Mouse (Mus musculus) MEL (cell line): ENCODE results near the gene Acox3. TPM values are rescaled to one million over a fixed set of nuclear protein-coding genes. Genes with fewer than 3 reads are reported as not detected.

Source experiments
- DNase-seq: peaks from one replicate; pipeline ENCODE4 v3.0.0; 2011; ENCODE audit warnings: low read depth, low spot score
- H3K27ac ChIP-seq: 2 replicates; pipeline ENCODE4 v1.5.1; 2012; ENCODE audit warnings: low read depth, mild to moderate bottlenecking, control low read depth, low read length, moderate library complexity; ENCODE audit not compliant: control insufficient read depth
- H3K27me3 ChIP-seq, 2 experiments: fragments of 150-350 bp in 1 of 2; sonication (generic) in 1 of 2; 2 replicates each; pipeline ENCODE4 v1.6.1; 2012; ENCODE audit warnings: low read length in 2 of 2, mild to moderate bottlenecking in 2 of 2, improper control_type of control experiment in 1 of 2, moderate library complexity in 1 of 2; ENCODE audit not compliant: insufficient read depth in 2 of 2, control insufficient read depth in 1 of 2
- H3K36me3 ChIP-seq, 2 experiments: 2 replicates each; pipeline ENCODE4 v1.6.1; 2012 to 2014; ENCODE audit warnings: low read length in 2 of 2, improper control_type of control experiment in 1 of 2, inconsistent platforms in 1 of 2, mild to moderate bottlenecking in 1 of 2; ENCODE audit not compliant: insufficient read depth in 2 of 2, control insufficient read depth in 1 of 2
- H3K4me1 ChIP-seq, 2 experiments: fragments of 150-350 bp in 1 of 2; sonication (generic) in 1 of 2; 2 replicates each; pipeline ENCODE4 v1.6.1; 2012; ENCODE audit warnings: low read length in 2 of 2, improper control_type of control experiment in 1 of 2, mild to moderate bottlenecking in 1 of 2; ENCODE audit not compliant: insufficient read depth in 2 of 2, control insufficient read depth in 1 of 2
- H3K4me3 ChIP-seq, 2 experiments: fragments of 150-350 bp in 1 of 2; sonication (generic) in 1 of 2; 2 replicates each; pipeline ENCODE4 v1.5.1; 2012; ENCODE audit warnings: low read depth in 2 of 2, low read length in 2 of 2, mild to moderate bottlenecking in 2 of 2, moderate library complexity in 2 of 2, control low read depth in 1 of 2, improper control_type of control experiment in 1 of 2; ENCODE audit not compliant: control insufficient read depth in 1 of 2, insufficient read depth in 1 of 2
- H3K79me2 ChIP-seq: 2 replicates; pipeline ENCODE4 v1.6.1; 2012; ENCODE audit warnings: mild to moderate bottlenecking, low read length, moderate library complexity; ENCODE audit not compliant: control insufficient read depth, poor library complexity, insufficient read depth
- H3K9ac ChIP-seq: 2 replicates; pipeline ENCODE4 v1.6.1; 2012; ENCODE audit warnings: low read depth, mild to moderate bottlenecking, control low read depth, low read length, moderate library complexity; ENCODE audit not compliant: control insufficient read depth, poor library complexity, severe bottlenecking
- H3K9me3 ChIP-seq: fragments of 150-350 bp; sonication (generic); replicated peaks from 2 replicates; pipeline ENCODE4 v1.6.1; 2012; ENCODE audit warnings: mild to moderate bottlenecking, low read length, improper control_type of control experiment, moderate library complexity; ENCODE audit not compliant: insufficient read depth
- CHD1 ChIP-seq: IDR thresholded peaks from 2 replicates; pipeline ENCODE4 v1.6.1; 2012; ENCODE audit warnings: low read depth, mild to moderate bottlenecking, inconsistent platforms, low read length, improper control_type of control experiment
- CTCF ChIP-seq, 3 experiments: IDR thresholded peaks in 2 of 3; conservative IDR thresholded peaks in 1 of 3; 2 replicates each; pipeline ENCODE4 v1.5.1; 2011 to 2012; ENCODE audit warnings: low read length in 3 of 3, low read depth in 2 of 3, mild to moderate bottlenecking in 2 of 3, improper control_type of control experiment in 1 of 3, inconsistent platforms in 1 of 3, mixed read lengths in 1 of 3, moderate library complexity in 1 of 3; ENCODE audit not compliant: control insufficient read depth in 1 of 3, insufficient read depth in 1 of 3, poor library complexity in 1 of 3, severe bottlenecking in 1 of 3
- E2F4 ChIP-seq: IDR thresholded peaks from 2 replicates; pipeline ENCODE4 v1.6.1; 2011; ENCODE audit warnings: low read depth, low read length, improper control_type of control experiment, borderline replicate concordance
- EP300 ChIP-seq, 2 experiments: IDR thresholded peaks; 2 replicates each; pipeline ENCODE4 v1.6.1; 2011; ENCODE audit warnings: improper control_type of control experiment in 2 of 2, low read length in 2 of 2, low read depth in 1 of 2, mild to moderate bottlenecking in 1 of 2
- ETS1 ChIP-seq: IDR thresholded peaks from 2 replicates; pipeline ENCODE4 v1.6.1; 2012; ENCODE audit warnings: low read depth, mild to moderate bottlenecking, inconsistent platforms, low read length, improper control_type of control experiment, moderate library complexity
- GABPA ChIP-seq: IDR thresholded peaks from 2 replicates; pipeline ENCODE4 v1.6.1; 2012; ENCODE audit warnings: low read depth, mild to moderate bottlenecking, inconsistent platforms, low read length, improper control_type of control experiment, moderate library complexity
- MAFK ChIP-seq: IDR thresholded peaks from 2 replicates; pipeline ENCODE4 v1.6.1; 2011; ENCODE audit warnings: low read depth, mild to moderate bottlenecking, low read length, improper control_type of control experiment, borderline replicate concordance
- MAX ChIP-seq: IDR thresholded peaks from 2 replicates; pipeline ENCODE4 v1.6.1; 2011; ENCODE audit warnings: low read length, improper control_type of control experiment
- MYB ChIP-seq: IDR thresholded peaks from 2 replicates; pipeline ENCODE4 v1.6.1; 2011; ENCODE audit warnings: mild to moderate bottlenecking, low read depth, low read length, improper control_type of control experiment
- MYC ChIP-seq: IDR thresholded peaks from 2 replicates; pipeline ENCODE4 v1.6.1; 2011; ENCODE audit warnings: low read depth, mild to moderate bottlenecking, low read length, improper control_type of control experiment, moderate library complexity
- NELFE ChIP-seq: IDR thresholded peaks from 2 replicates; pipeline ENCODE4 v1.6.1; 2011; ENCODE audit warnings: low read depth, low read length, improper control_type of control experiment
- NRF1 ChIP-seq: IDR thresholded peaks from 2 replicates; pipeline ENCODE4 v1.6.1; 2014; ENCODE audit warnings: low read depth, mild to moderate bottlenecking, inconsistent platforms, low read length, improper control_type of control experiment, moderate library complexity; ENCODE audit not compliant: poor library complexity, insufficient read depth, severe bottlenecking
- POLR2AphosphoS2 ChIP-seq: IDR thresholded peaks from 2 replicates; pipeline ENCODE4 v1.6.1; 2011; ENCODE audit warnings: low read length, improper control_type of control experiment
- POLR2AphosphoS5 ChIP-seq: IDR thresholded peaks from 2 replicates; pipeline ENCODE4 v1.6.1; 2012; ENCODE audit warnings: low read depth, borderline replicate concordance, mild to moderate bottlenecking, inconsistent platforms, low read length, moderate library complexity, mixed read lengths
- TAL1 ChIP-seq: IDR thresholded peaks from 2 replicates; pipeline ENCODE4 v1.6.1; 2012; ENCODE audit warnings: mild to moderate bottlenecking, inconsistent platforms, low read length, moderate library complexity, mixed read lengths
- USF1 ChIP-seq: IDR thresholded peaks from 2 replicates; pipeline ENCODE4 v1.6.1; 2014; ENCODE audit warnings: low read depth, mild to moderate bottlenecking, inconsistent platforms, low read length, improper control_type of control experiment, moderate library complexity
- polyA plus RNA-seq, 2 experiments: library from polyadenylated mRNA; stranded (reverse) in 1 of 2; unstranded in 1 of 2; fragments of >175 nt in 1 of 2; fragments of >200 nt in 1 of 2; gene quantifications; 2 replicates each; pipeline versions ENCODE4 v1.2.1 to v1.2.4; 2012; ENCODE audit warnings: low replicate concordance in 2 of 2, low read depth in 1 of 2; ENCODE audit not compliant: insufficient read length in 2 of 2, insufficient read depth in 1 of 2, missing spikeins in 1 of 2
- total RNA-seq: library from RNA; depleted of rRNA; stranded (reverse); fragments of 300-350 nt; gene quantifications from 2 replicates; pipeline ENCODE4 v1.2.3, GENCODE M21; 2012

The Acox3 gene
- total and polyA plus RNA-seq, 3 experiments: 6.5 to 11.4 TPM; not detected in 1

GRCm38 (mm10) chr5:35591497-35591896 is 8.7 kb downstream of the Acox3 start:
- H3K36me3 ChIP-seq: no peaks in the 10 kb centered on the region
- H3K9me3 ChIP-seq: no peaks in the 10 kb centered on the region

GRCm38 (mm10) chr5:35592081-35592736 is 9.4 kb downstream of the Acox3 start:
- DNase-seq: peak; percentile 56
- Histone ChIP-seq H3K79me2 (no peaks in the 10 kb centered on the region), H3K36me3 (no peaks in the 10 kb centered on the region), H3K4me1 (no peaks in the 10 kb centered on the region), H3K27me3 (no peaks in the 10 kb centered on the region), H3K9ac (no peak overlapping the region), H3K9me3 (no peaks in the 10 kb centered on the region), H3K4me3 (no peak overlapping the region), H3K27ac (no peak overlapping the region)
- TF ChIP-seq CTCF (IDR thresholded peaks at IDR 0.05 in 2 of 3, conservative IDR thresholded peaks at IDR 0.05 in 1 of 3; ENCODE audit: control insufficient read depth in 1 of 3, insufficient read depth in 1 of 3, low read depth in 2 of 3, low read length in 3 of 3, poor library complexity in 1 of 3, severe bottlenecking in 1 of 3) (peak; percentile 50 to 73 (median 57)), MAFK (no peak), MYC (no peak)

More at GRCm38 (mm10) chr5:35591497-35591896, 8.7 kb downstream of the Acox3 start:
- TF ChIP-seq EP300 (IDR thresholded peaks at IDR 0.05; ENCODE audit: low read depth in 1 of 2, low read length in 2 of 2): no peak
- peak; percentile 91 for TF ChIP-seq MAFK
- no peak overlapping the region for H3K27ac ChIP-seq
- H3K27me3 ChIP-seq: no peaks in the 10 kb centered on the region
- no peak overlapping the region for H3K9ac ChIP-seq
- no peak overlapping the region for H3K4me3 ChIP-seq
- DNase-seq: no peak
- no peaks in the 10 kb centered on the region for H3K4me1 ChIP-seq
- no peaks in the 10 kb centered on the region for H3K79me2 ChIP-seq

DNA sequence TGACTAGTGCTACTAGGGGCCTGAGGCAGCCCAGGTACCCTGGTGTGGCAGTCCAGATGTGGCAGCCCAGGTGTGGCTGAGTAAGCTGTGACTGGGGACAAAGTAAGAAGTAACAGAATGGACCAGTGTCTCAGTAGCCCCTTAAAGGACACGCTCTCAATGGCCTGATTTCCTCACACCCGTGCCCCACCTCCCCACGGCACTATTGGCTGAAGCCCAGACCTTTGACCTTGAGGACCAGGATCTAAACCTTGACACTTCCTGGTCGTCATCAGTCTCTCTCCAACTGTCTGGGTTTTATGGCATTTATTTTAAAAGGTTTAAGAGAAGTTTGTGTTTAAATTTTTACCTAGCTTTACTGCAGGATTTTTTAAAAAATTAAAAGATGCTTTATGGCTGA is 10.0 kb downstream of the Acox3 start:
- H3K36me3 ChIP-seq: no peaks in the 10 kb centered on the region
- H3K27ac ChIP-seq: no peak overlapping the region
- H3K4me3 ChIP-seq: no peak overlapping the region
- no peaks in the 10 kb centered on the region for H3K27me3 ChIP-seq
- H3K9ac ChIP-seq: no peak overlapping the region
- H3K4me1 ChIP-seq: no peaks in the 10 kb centered on the region
- H3K9me3 ChIP-seq: no peaks in the 10 kb centered on the region
- no peak for TF ChIP-seq TAL1
- TF ChIP-seq EP300 (IDR thresholded peaks at IDR 0.05; ENCODE audit: low read depth in 1 of 2, low read length in 2 of 2): no peak
- no peak for TF ChIP-seq POLR2AphosphoS5
- no peak for TF ChIP-seq MYB
- no peak for TF ChIP-seq USF1
- TF ChIP-seq E2F4: no peak
- no peak for TF ChIP-seq NRF1
- no peak for TF ChIP-seq ETS1
- no peak for TF ChIP-seq NELFE
- TF ChIP-seq GABPA: no peak
- no peak for TF ChIP-seq CHD1
- TF ChIP-seq MAX: no peak
- no peak for TF ChIP-seq POLR2AphosphoS2
- TF ChIP-seq, all 39 proteins: peak for 0
- no peaks in the 10 kb centered on the region for H3K79me2 ChIP-seq
- DNase-seq: no peak
